In the genomic region with DNA sequence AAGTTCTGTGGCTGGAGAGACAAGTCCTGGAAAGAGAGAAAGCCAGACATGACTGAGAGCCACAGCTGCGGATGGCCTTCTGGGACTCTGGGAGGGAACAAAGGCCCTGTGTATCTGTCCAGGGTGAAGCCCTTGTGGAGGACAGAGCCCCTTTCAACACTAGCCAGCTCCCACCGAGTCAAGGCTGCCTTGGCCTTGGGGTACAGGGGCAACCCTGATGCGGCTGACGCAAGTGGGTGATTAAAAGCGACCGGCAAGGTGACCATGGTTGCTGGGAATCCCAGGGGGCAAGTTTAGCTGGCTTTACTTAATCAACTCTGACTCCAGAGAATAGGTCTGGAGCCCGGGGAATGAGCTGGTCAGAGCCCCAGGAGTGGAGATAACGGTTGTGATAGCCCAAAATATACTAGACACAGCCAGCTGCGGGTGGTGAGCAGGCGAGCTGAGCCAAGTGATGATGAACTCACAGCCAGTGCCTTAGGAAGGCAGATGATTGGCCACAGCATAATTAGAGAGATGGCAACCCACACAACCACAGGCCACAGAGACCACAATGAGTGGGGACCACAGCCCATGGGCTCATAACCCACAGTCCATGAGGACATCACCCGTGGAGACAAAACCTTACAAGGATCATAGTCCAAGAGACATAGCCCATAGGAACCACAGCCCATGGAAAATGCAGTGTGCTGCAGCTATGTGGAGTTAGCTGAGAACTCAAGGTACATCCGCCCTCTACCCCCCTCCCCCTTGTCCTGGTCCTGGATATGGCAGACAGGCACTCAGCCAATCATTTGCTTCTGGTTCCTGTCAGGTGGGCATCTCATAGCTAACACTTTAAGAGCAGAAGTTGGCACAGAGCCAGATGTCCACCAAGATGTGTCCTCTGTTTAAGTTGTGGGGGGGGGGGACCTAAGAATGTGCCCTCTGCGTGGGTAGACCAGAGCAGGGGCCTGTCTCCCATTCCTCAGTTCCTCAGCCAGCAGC, we compare ENCODE assay signal across 12 mouse cellular contexts. TPM values are rescaled to one million over a fixed set of nuclear protein-coding genes. Genes with fewer than 3 reads are reported as not detected.
DNase-seq lines count a peak whose midpoint lies in the region; ATAC-seq lines count a peak whose summit lies in the region.
"Had no signal": no experiment of that assay in that cellular context is flagged by ENCODE, and none has a peak within 500 bp of the region (broad histone marks: within the 10 kb centered on the region; RNA-seq: fewer than 3 reads in every experiment).

No protein-coding gene starts in this region.

- intact Hi-C loops in gastrocnemius, postnatal 14 days (cut with DNase I; ENCODE audit: low total_unique reads): no loop called here

- WGBS in embryonic facial prominence, embryonic 10.5 days: 61% methylated on average over 13 of the region's 13 CpGs

- peak overlapping the region; percentile 91 for H3K4me3 ChIP-seq in megakaryocyte, embryonic 14.5 days (replicated peaks)
- H3K4me3 ChIP-seq in embryonic facial prominence, embryonic 10.5 days: no peak overlapping the region

- no peaks in the 10 kb centered on the region for H3K9me3 ChIP-seq in megakaryocyte, embryonic 14.5 days
- no peaks in the 10 kb centered on the region for H3K9me3 ChIP-seq in embryonic facial prominence, embryonic 10.5 days

- H3K36me3 ChIP-seq in megakaryocyte, embryonic 14.5 days (replicated peaks; ENCODE audit: low read length): peaks cover 68% of the 10 kb centered on the region
- H3K36me3 ChIP-seq in embryonic facial prominence, embryonic 10.5 days (replicated peaks): no peaks in the 10 kb centered on the region

- H3K27me3 ChIP-seq in megakaryocyte, embryonic 14.5 days (replicated peaks): no peaks in the 10 kb centered on the region
- H3K27me3 ChIP-seq in embryonic facial prominence, embryonic 10.5 days (replicated peaks; ENCODE audit: low read depth, poor library complexity, severe bottlenecking): no peaks in the 10 kb centered on the region

- peaks cover 96% of the 10 kb centered on the region for H3K4me1 ChIP-seq in megakaryocyte, embryonic 14.5 days
- H3K4me1 ChIP-seq in embryonic facial prominence, embryonic 10.5 days: peaks cover 40% of the 10 kb centered on the region

- no peak for ATAC-seq in megakaryocyte, adult 5-6 weeks (ENCODE audit: poor library complexity, severe bottlenecking)
- ATAC-seq in megakaryocyte progenitor cell, adult 5-6 weeks (replicated peaks; ENCODE audit: poor library complexity): peak; percentile 27
- ATAC-seq: activated CD4-positive, CD25-positive, alpha-beta regulatory T cell, adult 4 months had no signal

- peak overlapping the region; percentile 24; the same call in 1 of the 2 replicates for H3K27ac ChIP-seq in embryonic facial prominence, embryonic 10.5 days (replicated peaks)

- peak; percentile 29 for DNase-seq in gastrocnemius, postnatal 14 days
- DNase-seq in gastrocnemius, postnatal 4 days (ENCODE audit: low spot score in 2 of 2): no peak
- no peak for DNase-seq in embryonic facial prominence, embryonic 10.5 days (ENCODE audit: low spot score)
- DNase-seq in cerebellum, postnatal 14 days: no peak
- no peak for DNase-seq in gastrocnemius, postnatal 25 days
- DNase-seq: cerebellum, postnatal 25 days; kidney, postnatal 14 days; spleen, adult 18-20 months had no signal

RNA-seq across cellular contexts. Expression of a gene that starts 29.1 kb away (rescaled TPM):
- 10 to 100 TPM; 26.8 to 31.7 TPM for total RNA-seq in gastrocnemius, postnatal 14 days (2021)
- total RNA-seq in gastrocnemius, postnatal 4 days (2021): 10 to 100 TPM; 66.7 to 70.2 TPM
- polyA plus RNA-seq in megakaryocyte, embryonic 14.5 days (2012; ENCODE audit: insufficient read depth, low replicate concordance): 78.3 and 80.8 TPM in 2 replicates
- 16.2 and 17.2 TPM in 2 replicates for total RNA-seq in megakaryocyte, adult 5-6 weeks (2015)
- 11.0 and 19.2 TPM in 2 replicates for total RNA-seq in megakaryocyte, adult 5-6 weeks (2017)
- polyA plus RNA-seq in embryonic facial prominence, embryonic 10.5 days (2016; fragmentation: Nextera tagmentation; extraction: Ambion mirVana): 74.5 and 77.0 TPM in 2 replicates
- 11.5 and 12.0 TPM in 2 replicates for total RNA-seq in megakaryocyte progenitor cell, adult 5-6 weeks (2015)
- total RNA-seq in megakaryocyte progenitor cell, adult 5-6 weeks (2017): 15.0 and 15.8 TPM in 2 replicates
- 10 to 100 TPM; 24.2 TPM for total RNA-seq in gastrocnemius, postnatal 25 days (2021)
